Mouse (Mus musculus) stomach, embryonic 14.5 days (tissue): Measurements from ENCODE around the gene Cpsf7. TPM values are rescaled to one million over a fixed set of nuclear protein-coding genes. Genes with fewer than 3 reads are reported as not detected.
A peak's percentile ranks its signal among the peaks of the same experiment; 100 is the strongest.

Experiments used
- ATAC-seq: fragments of 200-750 bp; cut with Nextera tagmentation; 2 replicates; pipeline ENCODE4 v1.8.0; 2017; ENCODE audit warnings: low read depth, moderate TSS enrichment; ENCODE audit not compliant: insufficient number of reproducible peaks, insufficient read depth, low FRiP score
- H3K27ac ChIP-seq: fragments of 300-500 bp; sonication (generic); 2 replicates; pipeline ENCODE4 v1.5.1; 2014; ENCODE audit warnings: mild to moderate bottlenecking, low read length, moderate library complexity, mixed read lengths
- H3K27me3 ChIP-seq: fragments of 300-500 bp; sonication (generic); 2 replicates; pipeline ENCODE4 v1.6.1; 2014; ENCODE audit warnings: low read length, control low read depth, mixed read lengths; ENCODE audit not compliant: control insufficient read depth, insufficient read depth
- H3K36me3 ChIP-seq: fragments of 300-500 bp; sonication (generic); 2 replicates; pipeline ENCODE4 v1.6.1; 2014; ENCODE audit warnings: mild to moderate bottlenecking, control low read depth, low read length, moderate library complexity, mixed read lengths; ENCODE audit not compliant: control insufficient read depth, insufficient read depth
- H3K4me1 ChIP-seq: fragments of 300-500 bp; sonication (generic); 2 replicates; pipeline ENCODE4 v1.6.1; 2014; ENCODE audit warnings: low read length, control low read depth, mixed read lengths; ENCODE audit not compliant: control insufficient read depth, insufficient read depth
- H3K4me2 ChIP-seq: fragments of 300-500 bp; sonication (generic); replicated peaks from 2 replicates; pipeline ENCODE4 v1.6.1; 2014; ENCODE audit warnings: low read depth, low read length, control low read depth
- H3K4me3 ChIP-seq: fragments of 300-500 bp; sonication (generic); 2 replicates; pipeline ENCODE4 v1.5.1; 2014; ENCODE audit warnings: low read depth, low read length, control low read depth
- H3K9ac ChIP-seq: fragments of 300-500 bp; sonication (generic); replicated peaks from 2 replicates; pipeline ENCODE4 v1.6.1; 2014; ENCODE audit warnings: low read depth, mild to moderate bottlenecking, control low read depth, low read length, moderate library complexity, mixed read lengths
- H3K9me3 ChIP-seq: fragments of 300-500 bp; sonication (generic); 2 replicates; pipeline ENCODE4 v1.6.1; 2016; ENCODE audit warnings: low read depth, low read length, control low read depth; ENCODE audit not compliant: control insufficient read depth
- WGBS: fragments of 180-500 bp; shearing (Covaris S2); extraction: QIAGEN DNeasy Blood & Tissue Kit; methylation state at CpG from one replicate; pipeline ENCODE4 v1.1.7; 2014; 5-methylcytosine and 5-hydroxymethylcytosine counted together
- polyA plus RNA-seq: library from polyadenylated mRNA; unstranded; fragments of >200 nt; fragmentation: Nextera tagmentation; extraction: Ambion mirVana; gene quantifications from 2 replicates; pipeline ENCODE4 v1.2.1, GENCODE M21; 2014

Cpsf7 gene
- polyA plus RNA-seq, 1 experiment from 2014 or later = 57.1 TPM

- no peaks in the 10 kb centered on the region for H3K4me1 ChIP-seq
- no peak for ATAC-seq
- no peaks in the 10 kb centered on the region for H3K27me3 ChIP-seq
- no peak overlapping the region for H3K4me2 ChIP-seq
- H3K4me3 ChIP-seq = no peak overlapping the region
- no peaks in the 10 kb centered on the region for H3K9me3 ChIP-seq
- 8% methylated on average over 4 of the region's 4 CpGs for WGBS
- peaks cover 18% of the 10 kb centered on the region for H3K36me3 ChIP-seq
- no peak overlapping the region for H3K9ac ChIP-seq
- H3K27ac ChIP-seq = no peak overlapping the region
These were observed 22.5 kb upstream of the Cpsf7 start for GRCm38 (mm10) chr19:10502571-10502970.

- ATAC-seq = no peak
- peaks cover 9% of the 10 kb centered on the region; the same call in 1 of the 2 replicates for H3K36me3 ChIP-seq
- 75% methylated on average over 6 of the region's 6 CpGs for WGBS
These were observed 14.2 kb upstream of the Cpsf7 start for GRCm38 (mm10) chr19:10510759-10511330.

GRCm38 (mm10) chr19:10520355-10520754, 4.7 kb upstream of the Cpsf7 start:
- 47% methylated on average over 1 of the region's 1 CpGs for WGBS
- H3K4me3 ChIP-seq = no peak overlapping the region
- no peaks in the 10 kb centered on the region for H3K27me3 ChIP-seq
- H3K27ac ChIP-seq = no peak overlapping the region
- H3K4me2 ChIP-seq = no peak overlapping the region
- no peaks in the 10 kb centered on the region for H3K9me3 ChIP-seq
- no peak overlapping the region for H3K9ac ChIP-seq
- peaks cover 10% of the 10 kb centered on the region for H3K4me1 ChIP-seq
- ATAC-seq = no peak
- H3K36me3 ChIP-seq = peaks cover 14% of the 10 kb centered on the region; the same call in 1 of the 2 replicates

More at GRCm38 (mm10) chr19:10510759-10511330, 14.2 kb upstream of the Cpsf7 start:
- Histone ChIP-seq H3K9ac (no peak overlapping the region), H3K27me3 (no peaks in the 10 kb centered on the region), H3K4me2 (no peak overlapping the region), H3K4me1 (no peaks in the 10 kb centered on the region), H3K27ac (no peak overlapping the region), H3K9me3 (no peaks in the 10 kb centered on the region), H3K4me3 (no peak overlapping the region)

GRCm38 (mm10) chr19:10521926-10522325, 3.1 kb upstream of the Cpsf7 start:
- no peaks in the 10 kb centered on the region for H3K27me3 ChIP-seq
- WGBS = 84% methylated on average over 1 of the region's 1 CpGs
- H3K36me3 ChIP-seq = peaks cover 8% of the 10 kb centered on the region; the same call in 1 of the 2 replicates
- no peak overlapping the region for H3K4me2 ChIP-seq
- no peaks in the 10 kb centered on the region for H3K9me3 ChIP-seq
- no peak for ATAC-seq
- H3K9ac ChIP-seq = no peak overlapping the region
- peaks cover 19% of the 10 kb centered on the region for H3K4me1 ChIP-seq
- no peak overlapping the region for H3K27ac ChIP-seq
- no peak overlapping the region for H3K4me3 ChIP-seq

DNA sequence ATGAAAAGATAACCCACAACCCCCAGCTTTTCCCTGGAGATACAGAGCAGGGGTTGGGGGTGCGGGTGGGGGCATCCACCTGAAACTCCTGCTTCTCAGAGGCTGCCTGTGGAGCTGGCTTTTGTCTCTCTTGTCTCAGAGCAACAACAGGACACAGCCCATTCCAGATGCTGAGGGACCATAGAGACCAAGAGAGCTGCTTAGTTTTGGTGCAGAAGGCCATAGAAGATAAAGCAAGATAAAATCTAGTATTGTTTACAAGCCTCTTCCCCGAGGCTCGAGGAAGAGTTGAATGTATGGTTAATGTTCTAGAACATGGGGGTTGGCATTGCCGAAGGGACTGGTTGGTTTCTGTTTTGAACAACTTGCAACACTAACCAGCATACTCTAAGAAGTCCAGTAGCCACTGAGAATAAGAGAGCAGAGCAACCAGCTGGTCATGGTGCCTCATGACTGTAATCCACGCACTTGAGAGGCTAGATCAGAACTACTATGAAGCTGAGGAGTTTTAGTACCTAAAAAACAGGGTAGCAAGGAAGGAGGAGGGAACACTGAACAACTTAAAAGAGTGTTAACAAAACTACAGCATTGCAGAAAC, 1.5 kb upstream of the Cpsf7 start:
- no peak for ATAC-seq
- no peak overlapping the region for H3K27ac ChIP-seq
- peak overlapping the region; percentile 18; the same call in 1 of the 2 replicates for H3K4me2 ChIP-seq
- H3K9me3 ChIP-seq = no peaks in the 10 kb centered on the region
- WGBS = 71% methylated on average over 5 of the region's 5 CpGs
- peaks cover 23% of the 10 kb centered on the region for H3K4me1 ChIP-seq
- no peak overlapping the region for H3K9ac ChIP-seq
- 0 out of 2 replicates have a peak overlapping the region, but pooled peaks have one; percentile 96 for H3K4me3 ChIP-seq
- H3K27me3 ChIP-seq = no peaks in the 10 kb centered on the region
- peaks cover 4% of the 10 kb centered on the region; the same call in 1 of the 2 replicates for H3K36me3 ChIP-seq

GRCm38 (mm10) chr19:10524784-10525105, 321 bp upstream of the Cpsf7 start:
- H3K9me3 ChIP-seq = no peaks in the 10 kb centered on the region
- ATAC-seq = no peak
- peak overlapping the region; percentile 98 for H3K27ac ChIP-seq
- peaks cover 4% of the 10 kb centered on the region; the same call in 1 of the 2 replicates for H3K36me3 ChIP-seq
- no peaks in the 10 kb centered on the region for H3K27me3 ChIP-seq
- H3K9ac ChIP-seq = peak overlapping the region; percentile 98
- WGBS = under 1% methylated on average over 19 of the region's 19 CpGs
- peaks cover 23% of the 10 kb centered on the region for H3K4me1 ChIP-seq
- H3K4me2 ChIP-seq = peak overlapping the region; percentile 69
- peak overlapping the region; percentile 96 for H3K4me3 ChIP-seq

DNA sequence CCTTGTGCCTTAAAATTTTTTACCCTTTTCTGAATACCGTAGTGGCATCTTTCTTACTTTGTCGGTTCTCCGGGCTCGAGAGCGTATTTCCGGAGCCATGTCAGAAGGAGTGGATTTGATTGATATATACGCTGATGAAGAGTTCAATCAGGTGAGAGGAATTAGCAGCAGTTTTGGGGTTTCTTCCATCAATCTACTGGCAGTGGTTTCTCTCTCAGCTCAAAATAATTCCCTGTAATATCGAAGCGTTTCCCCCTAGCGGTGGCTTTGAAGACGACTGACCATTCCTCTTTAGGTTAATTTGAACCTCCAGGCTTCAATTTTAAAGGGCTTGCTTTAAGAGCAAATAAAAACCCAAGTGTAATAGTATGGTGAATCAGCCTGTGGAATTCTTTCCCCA, 844 bp downstream of the Cpsf7 start, which contains the start of gene Sdhaf2:
Sdhaf2 (minus strand) TSS at position 233 of the 400 bp plus-strand sequence.
- ATAC-seq = no peak

DNA sequence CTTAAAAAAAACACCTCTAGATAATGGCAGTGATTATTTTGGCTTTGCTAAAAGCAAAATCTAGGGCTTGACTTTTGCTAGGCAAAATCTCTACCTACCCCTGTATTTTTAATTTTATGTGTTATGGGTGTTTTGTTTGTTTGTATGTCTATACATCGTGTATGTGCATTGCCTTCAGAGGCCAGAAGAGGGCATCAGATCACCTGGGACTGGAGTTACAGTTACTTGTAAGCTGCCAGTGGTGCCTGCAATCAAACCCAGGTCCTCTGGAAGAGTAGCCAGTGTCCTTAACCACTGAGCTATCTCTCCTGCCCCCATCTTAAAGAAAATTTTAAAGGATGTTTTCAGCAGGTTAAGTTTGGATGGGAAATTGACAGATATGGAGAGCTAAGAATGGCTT, 5.0 kb downstream of the Cpsf7 start:
- H3K36me3 ChIP-seq = peaks cover 43% of the 10 kb centered on the region
- 87% methylated on average over 1 of the region's 1 CpGs for WGBS

More for the DNA sequence above, 844 bp downstream of the Cpsf7 start, which contains the start of gene Sdhaf2:
- H3K27me3 ChIP-seq = no peaks in the 10 kb centered on the region
- peak within 1 kb of the TSS; percentile 98 for H3K27ac ChIP-seq
- under 1% methylated on average over 11 of the region's 11 CpGs for WGBS
- no peaks in the 10 kb centered on the region for H3K9me3 ChIP-seq
- H3K4me2 ChIP-seq = peak within 1 kb of the TSS; percentile 69
- H3K4me1 ChIP-seq = peaks cover 23% of the 10 kb centered on the region
- H3K4me3 ChIP-seq = peak within 1 kb of the TSS; percentile 96
- H3K36me3 ChIP-seq = peaks cover 10% of the 10 kb centered on the region
- H3K9ac ChIP-seq = peak within 1 kb of the TSS; percentile 98

More for the DNA sequence above, 5.0 kb downstream of the Cpsf7 start:
- H3K4me3 ChIP-seq = no peak overlapping the region
- H3K4me1 ChIP-seq = peaks cover 12% of the 10 kb centered on the region
- H3K4me2 ChIP-seq = no peak overlapping the region
- no peak overlapping the region for H3K9ac ChIP-seq
- H3K9me3 ChIP-seq = no peaks in the 10 kb centered on the region
- H3K27me3 ChIP-seq = no peaks in the 10 kb centered on the region
- no peak for ATAC-seq
- H3K27ac ChIP-seq = no peak overlapping the region
